Mouse (Mus musculus) skeletal muscle tissue, adult 2 months (tissue): ENCODE data around the gene Tagap.
"Not testable (repeated sequence)": the region's sequence is repeated elsewhere in the genome, so short reads cannot be mapped to it uniquely, and the experiment has no call there.

Experiments
- DNase-seq: peaks from one replicate; pipeline ENCODE4 v3.0.0-alpha.2; 2012; ENCODE audit warnings: low read depth, low spot score

Tagap gene

DNA sequence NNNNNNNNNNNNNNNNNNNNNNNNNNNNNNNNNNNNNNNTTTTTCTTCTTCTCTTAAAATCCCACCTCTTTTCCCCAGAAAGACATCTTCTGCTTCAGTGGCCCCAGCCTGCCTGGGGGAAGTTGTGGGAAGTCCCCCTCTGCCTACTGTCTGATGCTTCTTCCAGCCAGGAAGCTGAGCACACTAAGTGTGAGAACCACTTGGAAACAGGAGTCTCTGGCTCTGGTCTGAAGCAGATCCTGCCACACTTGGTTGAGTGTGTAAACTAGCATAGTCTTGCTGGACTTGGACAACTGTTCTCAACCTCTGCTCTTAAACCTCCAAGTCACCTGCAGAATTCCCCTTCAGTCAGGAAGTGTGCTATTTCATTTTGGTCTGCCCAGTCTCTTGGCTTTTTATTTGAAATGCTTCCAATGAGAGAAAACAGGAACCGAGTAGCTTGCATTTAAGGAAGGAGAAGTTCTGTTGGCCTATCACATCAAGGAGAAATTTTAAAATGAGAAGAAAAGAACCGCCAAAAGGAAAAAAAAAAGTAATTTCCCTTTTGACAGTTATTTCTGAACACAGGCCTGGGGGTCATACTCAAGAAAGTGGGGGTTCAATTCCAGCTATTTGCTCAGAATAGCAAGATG is 11.1 kb upstream of the Tagap start:
- no peak for DNase-seq

DNA sequence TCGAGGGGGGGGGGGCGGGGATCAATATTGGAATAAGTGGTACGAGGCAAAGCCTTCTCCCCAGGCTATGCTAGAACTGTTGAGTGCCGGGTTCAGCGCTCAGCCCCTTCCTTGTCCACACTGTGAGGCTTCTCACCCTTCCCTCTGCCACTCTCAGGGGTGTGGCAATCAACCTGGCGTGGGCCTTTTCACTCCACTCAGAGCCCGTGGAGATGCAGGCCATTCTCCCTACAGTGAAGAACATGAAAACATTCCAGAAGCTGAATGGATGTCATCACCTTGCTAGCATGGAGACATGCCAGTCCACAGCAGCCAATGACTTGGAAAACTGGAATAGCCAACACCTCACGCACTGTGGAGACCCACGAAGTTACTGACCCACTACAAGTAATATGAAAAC is 10.0 kb upstream of the Tagap start:
- DNase-seq, result no peak

DNA sequence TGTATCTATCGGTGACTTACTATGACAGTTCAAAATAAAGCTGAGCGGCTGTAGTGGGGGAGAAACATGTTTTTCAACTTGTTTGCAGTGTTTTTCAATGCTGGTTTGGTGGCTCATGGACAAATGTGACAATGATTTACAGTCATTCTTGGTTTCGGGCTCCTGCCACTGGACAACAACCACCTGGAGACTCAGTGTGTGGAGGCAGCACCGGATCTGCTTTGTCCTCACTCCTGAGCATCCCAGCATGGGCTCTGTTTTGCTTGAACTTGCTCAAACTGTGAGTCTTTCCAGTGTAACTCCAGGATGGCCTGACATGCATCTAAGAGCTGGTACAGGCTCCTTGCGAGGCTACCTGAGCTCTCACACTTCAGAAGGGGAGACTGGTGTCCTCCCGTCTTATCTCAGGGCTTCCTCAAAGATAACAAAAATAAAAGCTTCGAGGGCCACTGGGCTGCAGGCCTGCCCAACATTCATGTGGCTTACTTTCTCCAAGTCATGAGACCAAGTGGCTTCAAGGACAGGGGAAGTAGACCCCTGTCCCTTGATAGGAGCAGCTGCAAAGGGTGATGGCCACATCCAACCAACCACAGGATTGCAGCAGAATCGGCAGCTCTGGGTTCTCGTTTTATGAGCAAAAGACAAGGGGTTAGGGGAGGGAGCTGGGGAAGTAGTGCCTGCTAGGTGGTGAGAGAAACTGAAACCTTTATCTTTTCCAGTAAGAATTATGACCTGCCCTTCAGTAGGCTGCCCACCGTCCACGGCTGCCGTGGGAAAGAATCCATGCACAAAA is 8.8 kb upstream of the Tagap start:
- DNase-seq, result no peak

DNA sequence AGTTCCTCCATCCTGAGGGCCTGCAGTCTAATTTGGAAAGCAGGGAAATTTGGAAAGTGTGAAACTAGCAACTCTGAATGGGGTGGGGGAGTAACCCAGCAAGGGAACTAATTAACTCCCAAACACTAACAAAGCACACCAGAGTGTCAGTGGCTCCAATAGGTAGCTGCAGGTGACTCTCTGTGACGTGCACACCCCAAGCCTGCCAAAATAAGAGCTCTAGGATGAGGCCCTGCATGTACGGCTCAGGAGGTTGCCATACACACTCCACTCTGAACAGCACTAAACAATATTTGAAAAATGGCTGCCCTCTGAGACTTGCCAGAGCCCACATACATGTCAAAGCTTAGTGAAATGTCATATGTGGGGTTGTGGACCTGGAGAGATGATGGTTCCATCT is 7.4 kb upstream of the Tagap start:
- DNase-seq, result no peak

DNA sequence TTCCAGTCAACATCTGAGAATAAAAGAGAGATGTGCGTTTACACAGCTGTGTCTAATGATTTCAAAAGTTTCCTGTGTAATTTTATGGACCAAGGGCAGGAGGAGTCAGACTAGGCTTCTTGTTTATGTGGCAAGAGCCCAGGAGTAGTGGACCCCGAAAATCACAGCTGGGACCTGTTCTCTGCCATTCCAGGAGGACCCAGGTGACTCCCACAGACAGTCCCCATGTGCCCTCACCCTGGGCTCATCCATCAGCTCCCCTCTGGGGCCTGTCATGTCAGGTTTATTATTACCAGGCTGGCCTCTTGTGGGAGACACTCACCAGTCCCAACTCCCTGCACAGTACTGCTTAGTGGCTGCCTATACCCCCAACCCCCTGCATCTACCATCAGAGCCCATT is 6.6 kb upstream of the Tagap start:
- no peak for DNase-seq

DNA sequence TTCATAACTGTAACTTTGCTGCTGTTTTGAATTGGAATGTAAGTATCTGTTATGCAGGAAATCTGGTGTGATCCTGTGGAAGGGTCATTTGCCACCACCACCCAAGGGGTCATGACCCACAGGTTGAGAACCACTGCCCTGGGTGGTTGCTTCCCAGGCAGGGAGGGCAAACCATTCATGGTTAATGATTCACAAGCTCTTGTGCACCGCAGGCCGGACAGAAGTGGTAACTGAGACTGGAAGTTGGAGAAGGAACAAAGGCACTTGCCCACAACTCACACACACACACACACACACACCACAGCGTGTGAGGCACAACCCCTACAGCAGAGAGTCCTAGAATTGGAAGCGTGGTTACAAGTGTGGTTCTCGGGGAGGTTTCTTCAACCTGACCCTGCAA is 3.2 kb upstream of the Tagap start:
- no peak for DNase-seq

DNA sequence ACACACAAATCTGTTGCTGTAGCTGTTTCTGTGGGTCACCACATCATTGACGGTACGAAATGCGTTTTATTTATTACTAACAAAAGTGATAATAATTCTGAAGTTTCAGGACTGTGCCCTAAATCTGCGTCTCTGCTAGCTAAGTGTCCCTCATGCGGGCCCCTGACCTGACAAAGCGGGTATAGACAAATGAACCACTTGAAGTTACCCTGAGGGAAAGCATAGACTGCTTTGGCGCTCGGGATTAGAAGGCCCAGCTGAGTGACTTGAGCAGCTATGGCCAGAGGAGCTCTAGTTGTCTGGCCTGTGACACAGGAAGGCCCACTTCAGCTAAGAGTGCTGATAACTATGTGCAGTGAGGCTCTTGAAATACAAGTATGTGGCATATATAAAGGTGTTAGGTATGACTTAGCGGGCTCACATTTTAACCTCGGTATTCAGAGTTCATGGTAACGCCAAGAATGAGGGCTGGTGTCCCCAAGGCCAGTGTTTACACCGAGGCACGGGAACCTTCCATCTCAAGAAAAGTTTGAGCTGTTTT is 1.5 kb upstream of the Tagap start:
- DNase-seq, result no peak

DNA sequence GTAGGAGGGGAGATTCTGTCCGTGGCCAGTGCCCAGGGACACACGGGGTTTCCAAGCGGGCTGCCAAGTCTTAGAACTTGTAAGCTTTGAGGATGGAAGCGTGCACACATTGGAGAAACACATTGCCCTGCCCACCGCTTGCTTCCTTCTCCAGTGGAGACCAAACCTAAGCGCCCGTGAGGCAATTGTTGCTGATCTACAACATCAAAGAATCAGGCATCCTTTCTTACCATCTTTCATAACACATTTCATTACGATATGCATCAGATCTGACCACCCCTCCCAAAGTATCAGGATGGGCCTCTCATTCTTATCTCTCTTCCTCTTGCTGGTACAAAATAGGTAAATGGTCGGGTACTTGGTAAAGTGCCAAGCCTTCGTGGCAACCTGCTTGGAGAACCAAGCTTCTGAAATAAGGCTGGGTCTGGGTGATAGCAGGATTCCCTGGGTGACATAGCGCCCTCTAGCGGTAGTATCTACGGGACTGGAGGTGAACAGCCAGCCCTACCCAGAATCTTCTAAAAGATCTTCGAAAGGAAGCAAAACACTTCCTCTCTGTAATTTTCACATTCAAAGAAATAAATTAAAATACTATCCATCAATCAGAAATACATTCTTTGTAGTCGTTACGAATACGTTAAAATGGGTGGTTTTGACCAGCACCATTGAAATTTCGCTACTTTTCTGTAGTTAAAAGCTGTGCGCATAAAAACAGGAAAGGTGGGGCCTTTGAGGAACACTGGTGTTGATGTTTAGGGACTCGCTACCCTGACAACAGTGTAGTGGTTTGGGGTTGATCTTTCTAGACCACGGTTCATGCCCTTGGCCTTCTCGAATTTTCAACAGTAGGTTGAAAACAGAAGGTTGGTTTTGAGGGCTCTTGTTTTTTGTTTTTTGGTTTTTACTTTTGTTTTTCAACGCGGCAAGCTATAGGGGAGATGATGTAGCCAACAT is 2.1 kb downstream of the Tagap start:
- peak; percentile 62 for DNase-seq

DNA sequence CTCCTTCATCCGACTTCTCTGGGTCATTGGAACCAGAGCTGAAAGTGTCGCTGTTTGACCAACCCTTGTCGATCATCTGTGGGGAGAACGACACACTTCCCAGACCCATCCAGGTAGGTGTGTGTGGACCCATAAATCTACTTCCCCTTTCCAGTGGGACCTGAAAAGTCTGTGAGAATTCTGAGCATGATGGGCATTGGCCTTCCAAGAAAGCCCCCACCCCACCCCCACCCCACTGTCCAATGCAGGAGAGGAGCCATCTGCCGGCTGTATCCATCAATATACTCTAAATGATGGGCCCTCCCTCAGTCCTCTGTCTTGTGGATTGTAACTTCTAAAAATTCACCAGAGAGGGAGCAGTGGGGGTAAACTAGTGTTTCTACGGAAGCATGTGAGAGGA is 2.9 kb downstream of the Tagap start:
- no peak for DNase-seq

DNA sequence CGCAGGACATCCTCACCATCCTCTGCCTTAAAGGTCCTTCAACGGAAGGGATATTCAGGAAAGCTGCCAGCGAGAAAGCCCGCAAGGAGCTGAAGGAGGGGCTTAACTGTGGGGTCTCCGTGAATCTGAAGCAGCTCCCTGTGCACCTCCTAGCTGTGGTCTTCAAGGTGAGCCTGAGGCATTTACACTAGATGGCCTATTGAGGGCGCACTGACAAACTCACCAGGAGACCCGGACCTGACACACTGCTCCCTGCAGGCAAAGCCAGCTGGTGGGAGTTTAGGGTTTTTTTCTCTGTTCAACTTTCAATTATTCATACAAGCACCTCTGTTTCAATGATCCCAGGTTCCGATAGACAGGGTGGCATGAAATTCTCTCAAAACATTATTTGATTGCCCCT is 3.5 kb downstream of the Tagap start:
- no peak for DNase-seq

DNA sequence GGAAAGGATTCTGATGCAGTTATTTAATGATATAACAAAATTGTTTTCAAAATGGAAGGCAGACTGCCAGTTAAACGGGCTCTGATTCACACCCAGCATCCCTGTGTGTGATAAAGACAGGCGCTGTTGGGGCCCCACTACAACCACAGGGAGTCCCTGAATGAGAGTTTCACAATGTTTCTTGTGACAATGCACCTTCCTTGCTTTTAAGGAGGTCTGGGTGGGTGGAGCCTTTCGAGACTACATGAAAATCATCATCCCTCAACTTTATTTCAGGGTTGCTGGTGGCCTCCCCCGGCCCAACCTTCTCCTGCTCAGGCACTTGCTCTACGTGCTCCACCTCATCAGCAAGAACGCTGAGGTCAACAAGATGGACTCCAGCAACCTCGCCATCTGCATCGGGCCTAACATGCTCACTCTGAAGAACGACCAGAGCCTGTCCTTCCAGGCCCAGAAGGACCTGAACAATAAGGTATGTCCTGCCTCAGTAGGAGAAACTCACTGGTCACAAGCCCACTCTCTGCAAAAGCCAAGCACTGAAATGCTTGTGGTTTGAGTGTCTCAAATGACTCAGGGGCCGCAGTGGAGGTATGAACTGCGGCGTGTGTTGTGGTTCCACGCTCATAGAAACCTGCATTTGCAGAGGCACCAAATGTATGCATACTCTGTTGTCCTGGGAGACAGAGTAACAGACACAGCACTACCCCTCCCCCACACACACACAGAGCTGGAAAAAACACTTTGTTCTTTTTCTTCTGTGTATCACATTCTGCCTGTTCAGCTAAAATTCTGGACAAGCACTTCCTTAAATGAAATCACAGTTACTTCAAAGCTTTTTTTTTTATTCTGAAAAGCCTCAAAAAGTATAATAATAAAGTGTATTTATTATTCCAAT is 5.5 kb downstream of the Tagap start:
- no peak for DNase-seq

DNA sequence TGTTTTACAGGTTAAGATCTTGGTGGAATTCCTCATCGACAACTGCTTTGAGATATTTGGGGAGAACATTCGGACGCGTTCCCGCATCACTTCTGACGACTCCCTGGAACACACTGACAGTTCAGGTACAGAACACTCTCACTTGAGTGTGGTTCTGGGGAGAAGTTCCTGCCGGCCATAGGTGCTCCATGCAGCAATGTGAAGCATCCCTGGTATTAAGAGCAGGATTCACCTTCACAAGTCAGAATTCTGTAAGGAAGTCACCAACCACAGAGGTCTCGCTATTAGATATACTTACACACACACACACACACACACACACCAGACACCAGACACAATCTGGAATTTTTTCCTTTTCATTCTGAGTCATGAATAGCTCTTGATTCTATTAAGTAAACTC is 6.3 kb downstream of the Tagap start:
- DNase-seq, result not testable (repeated sequence)

DNA sequence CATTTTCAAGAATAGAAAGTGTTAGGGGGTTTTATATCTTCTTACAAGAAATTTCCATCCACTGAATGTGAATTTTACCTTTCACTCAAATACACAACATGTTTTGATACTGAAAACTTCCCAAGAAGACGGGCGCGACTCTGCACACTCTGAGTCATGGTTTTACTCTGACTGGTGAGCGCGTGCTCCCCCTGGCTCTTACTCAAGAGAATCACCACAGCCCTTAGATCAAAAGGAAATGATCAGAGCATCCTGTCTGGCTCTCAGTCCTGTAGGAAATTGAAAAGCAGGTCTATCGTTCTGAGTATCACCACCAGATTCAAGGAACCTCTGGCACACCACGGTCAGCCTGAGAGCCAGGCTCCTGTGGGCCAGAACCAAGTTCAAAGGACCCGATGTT is 13.8 kb downstream of the Tagap start:
- peak; percentile 38 for DNase-seq

DNA sequence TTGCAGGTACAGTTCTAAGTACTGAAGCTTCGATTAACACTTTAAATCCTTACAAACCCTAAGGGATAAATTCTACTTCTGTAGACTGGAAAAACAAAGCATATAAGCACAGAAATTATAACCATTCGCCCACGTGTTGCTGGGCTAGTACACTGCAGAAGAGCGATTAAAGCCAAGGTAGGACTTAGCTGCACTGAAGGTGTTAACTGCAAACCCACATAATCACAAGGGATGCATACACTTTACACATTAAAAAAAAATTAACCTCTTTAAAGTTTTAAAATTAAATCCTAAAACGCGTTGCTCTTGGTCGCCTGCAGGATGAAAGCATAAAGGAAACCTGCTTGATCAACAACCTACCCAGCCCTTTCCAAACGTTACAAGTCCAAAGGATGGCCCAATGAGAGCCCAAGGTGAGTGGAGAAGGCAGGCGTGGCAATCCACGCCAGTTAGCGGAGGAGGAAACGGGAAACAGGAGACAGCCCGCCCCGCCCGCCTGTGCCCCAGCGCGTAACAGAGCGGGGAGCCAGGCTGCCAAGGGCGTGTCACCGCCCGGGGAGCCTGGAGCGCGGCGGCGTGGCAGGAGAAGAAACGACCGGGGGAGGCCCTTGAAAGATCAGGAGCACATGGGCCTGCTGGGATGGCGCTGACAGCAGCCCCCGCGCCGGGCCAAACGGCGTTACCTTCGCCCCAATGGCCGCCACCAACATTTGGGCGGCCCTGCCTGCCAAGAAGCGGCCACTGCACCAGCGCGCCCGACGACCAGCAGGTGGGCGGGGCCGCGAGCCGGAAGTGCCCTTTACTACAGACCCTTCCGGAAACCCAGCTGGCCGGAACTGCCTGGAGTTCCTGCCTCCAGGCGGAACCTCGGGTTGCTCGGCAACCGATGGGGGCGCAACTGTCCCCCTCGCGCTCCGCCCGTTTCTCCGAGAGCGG is 19.6 kb downstream of the Tagap start, which contains the start of gene Rsph3a:
Rsph3a (plus strand) TSS at position 498 of the 936 bp plus-strand sequence.
- peak; percentile 78 for DNase-seq

DNA sequence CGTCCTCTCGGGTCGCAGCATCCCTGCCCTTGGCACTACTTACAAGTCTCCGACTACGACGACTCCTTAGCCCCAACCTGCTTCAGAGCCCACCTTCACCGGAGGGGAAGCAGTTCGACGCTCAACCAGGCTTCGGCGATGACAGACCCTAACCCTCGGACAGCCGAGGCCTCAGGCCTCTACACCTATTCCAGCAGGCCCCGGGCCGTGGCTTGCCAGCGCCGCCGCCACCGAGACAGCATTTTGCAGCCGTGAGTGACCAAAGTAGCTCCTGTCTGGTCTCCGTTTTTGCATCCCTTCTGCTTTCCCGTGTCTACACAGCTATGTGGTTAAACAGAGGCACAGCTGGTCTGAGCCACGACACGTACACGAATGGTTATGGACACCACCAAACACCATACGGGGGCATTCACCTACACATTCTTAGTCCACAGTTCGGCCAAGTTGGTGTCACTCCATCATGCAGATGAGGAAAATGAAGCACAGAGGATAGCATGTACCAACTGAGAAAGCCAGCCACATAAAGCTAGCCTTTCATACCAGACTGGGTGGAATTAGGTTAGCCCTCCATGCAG is 20.3 kb downstream of the Tagap start:
- DNase-seq, result not testable (repeated sequence)

DNA sequence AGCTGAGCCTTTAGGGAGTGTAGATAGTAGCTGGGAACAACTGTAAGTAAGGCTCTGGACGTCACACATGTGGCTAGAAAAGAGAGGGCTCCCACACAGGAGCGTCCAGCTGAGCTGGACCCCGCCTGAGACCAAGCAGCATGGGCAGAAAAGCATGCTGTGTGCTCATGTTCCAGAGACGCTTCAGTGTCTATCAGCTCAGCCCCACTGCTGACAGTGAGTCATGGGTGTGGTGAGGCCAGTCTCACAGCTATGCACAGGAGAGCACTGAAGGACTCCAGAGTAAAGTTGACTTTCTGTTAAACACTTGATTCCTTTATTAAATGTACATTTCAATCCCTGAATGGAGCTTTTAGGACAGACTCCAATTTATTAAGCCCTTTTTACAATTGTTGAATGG is 25.5 kb downstream of the Tagap start:
- not testable (repeated sequence) for DNase-seq

DNA sequence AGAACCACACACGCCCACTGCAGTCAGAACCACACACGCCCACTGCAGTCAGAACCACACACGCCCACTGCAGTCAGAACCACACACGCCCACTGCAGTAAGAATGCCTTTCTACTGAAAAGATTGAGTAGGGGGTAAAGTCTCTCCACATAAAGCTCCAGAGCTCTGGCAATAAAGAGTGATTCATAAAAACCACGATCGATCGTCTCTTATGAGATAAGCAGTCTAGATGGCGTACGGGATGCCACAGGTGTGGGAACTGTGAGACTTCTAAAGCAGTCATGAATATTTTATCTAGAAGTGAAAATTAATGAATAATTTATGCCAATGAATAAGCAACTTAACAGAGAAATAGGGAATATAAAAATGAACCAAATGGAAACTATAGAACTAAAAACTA is 31.4 kb downstream of the Tagap start:
- DNase-seq, result not testable (repeated sequence)

DNA sequence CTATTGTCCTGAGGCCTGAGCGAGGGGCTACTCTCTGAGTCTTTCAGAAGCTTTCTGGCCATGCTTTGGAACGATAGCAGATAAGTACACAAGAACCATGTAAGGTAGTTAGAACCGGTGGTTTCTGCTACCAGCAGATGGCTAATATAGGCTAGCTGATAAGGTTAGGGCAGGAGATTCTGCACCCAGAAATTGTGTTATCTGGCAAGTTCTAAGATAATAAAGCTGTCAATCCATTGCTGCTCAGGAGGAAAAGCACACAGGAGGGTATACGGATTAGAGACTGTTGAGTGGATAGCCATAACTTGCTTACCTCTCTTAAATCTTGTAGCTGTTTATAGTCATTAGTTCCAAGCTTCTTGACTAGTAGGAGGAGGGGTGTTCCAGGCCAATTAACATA is 37.5 kb downstream of the Tagap start:
- DNase-seq, result not testable (repeated sequence)

DNA sequence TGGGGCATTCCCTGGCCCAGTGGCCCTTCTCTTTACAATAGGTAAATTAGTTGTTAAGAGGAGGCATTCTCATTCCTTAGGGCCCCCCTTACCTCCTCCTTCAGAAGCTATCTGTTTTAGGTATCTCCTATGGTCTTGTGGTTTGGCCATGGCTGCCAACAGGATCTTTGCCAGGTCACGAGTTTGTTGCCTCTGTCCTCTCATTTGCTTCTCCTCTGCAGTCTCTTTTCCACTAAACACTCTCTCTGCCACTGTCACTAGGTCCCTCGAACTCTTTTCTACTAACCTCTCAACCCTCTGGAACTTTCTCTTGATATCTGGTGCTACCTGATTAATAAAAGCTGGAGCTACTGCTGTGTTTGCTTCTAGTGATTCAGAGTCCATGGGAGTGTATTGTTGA is 38.6 kb downstream of the Tagap start:
- not testable (repeated sequence) for DNase-seq
